Mouse (Mus musculus): ENCODE results near the gene Manba. TPM values are rescaled to one million over a fixed set of nuclear protein-coding genes. Genes with fewer than 3 reads are reported as not detected.

Gene Manba
- 17.3 to 29.4 TPM (median 20.5 TPM) in 4 replicates for total RNA-seq (2023; ENCODE audit: inconsistent age)

GRCm38 (mm10) chr3:135485128-135485899, at the start of gene Manba:
Manba (plus strand) TSS chr3:135485611.

GRCm38 (mm10) chr3:135437758-135438495, 47.5 kb upstream of the Manba start, which contains the start of gene Ube2d3:
Ube2d3 (plus strand) TSS chr3:135438149.

Other genes starting within 250 kb of the Manba start
- gene Bdh2, start 204.4 kb upstream of the Manba start, total RNA-seq (2023; ENCODE audit: inconsistent age) = not detected in 4 replicates
- not detected in 4 replicates for gene Slc9b2, start 177.9 kb upstream of the Manba start, total RNA-seq (2023; ENCODE audit: inconsistent age)
- not detected in 4 replicates for gene Slc9b1, start 137.6 kb upstream of the Manba start, total RNA-seq (2023; ENCODE audit: inconsistent age)
- 58.9 to 64.1 TPM (median 61.6 TPM) in 4 replicates for gene Cisd2, start 61.7 kb upstream of the Manba start, total RNA-seq (2023; ENCODE audit: inconsistent age)
- gene Ube2d3, start 47.5 kb upstream of the Manba start, total RNA-seq (2023; ENCODE audit: inconsistent age) = 477 to 492 TPM (median 486 TPM) in 4 replicates
- 286 to 321 TPM (median 308 TPM) in 4 replicates for gene Nfkb1, start 205.9 kb downstream of the Manba start, total RNA-seq (2023; ENCODE audit: inconsistent age)